Mouse (Mus musculus) thymus, postnatal 14 days (tissue): ENCODE results near the gene Zhx3.

Experiments used
- DNase-seq: peaks from one replicate; pipeline ENCODE4 v3.0.0; 2021

The Zhx3 gene

DNA sequence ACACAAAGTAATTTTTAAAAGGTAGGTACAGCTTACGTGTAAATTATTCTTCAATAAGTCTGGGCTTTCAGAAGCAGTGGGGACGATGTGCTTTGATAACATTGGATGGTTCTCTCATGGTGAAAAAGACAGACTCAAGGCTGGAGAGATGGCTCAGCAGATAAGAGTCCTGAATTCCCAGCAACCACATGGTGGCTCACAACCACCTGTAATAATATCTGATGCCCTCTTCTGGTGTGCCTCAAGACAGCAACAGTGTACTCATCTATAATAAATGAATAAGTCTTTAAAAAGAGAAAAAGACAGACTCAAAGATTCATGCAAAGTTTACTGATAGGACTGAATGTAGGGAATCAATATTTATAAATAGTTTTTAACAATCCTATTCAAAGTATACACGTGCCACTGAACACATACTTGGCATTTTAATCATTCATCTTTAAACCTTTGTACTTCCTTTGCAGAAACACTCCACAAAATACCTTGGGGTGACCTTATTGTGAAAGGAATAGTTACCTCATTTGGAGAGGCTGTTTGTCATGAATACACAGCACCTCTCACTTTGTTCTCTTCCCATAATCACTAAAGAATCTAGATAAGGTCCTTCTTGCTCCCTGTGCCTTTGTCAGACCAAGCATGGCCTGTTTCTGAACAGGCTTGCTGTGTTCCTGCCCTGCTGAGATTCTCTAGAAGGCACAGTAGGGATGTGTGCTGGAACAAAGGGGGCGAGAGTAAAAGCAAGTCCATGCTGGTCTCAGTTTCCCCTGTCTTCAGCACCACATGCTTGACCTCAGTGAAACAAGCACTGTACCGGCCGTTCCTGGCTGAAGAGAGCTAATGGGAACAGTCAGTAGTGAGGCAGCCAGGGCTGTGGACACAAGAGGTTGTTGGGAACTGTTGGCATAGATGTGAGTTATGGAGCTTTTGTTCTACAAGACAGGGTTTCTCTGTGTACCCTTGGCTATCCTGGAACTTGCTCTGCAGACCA is 146.6 kb downstream of the Zhx3 start:
- no peak for DNase-seq

GRCm38 (mm10) chr2:160724536-160724935 is 148.3 kb downstream of the Zhx3 start:
- no peak for DNase-seq

- DNase-seq: no peak
Measured at GRCm38 (mm10) chr2:160723613-160724375, 149.0 kb downstream of the Zhx3 start.

DNA sequence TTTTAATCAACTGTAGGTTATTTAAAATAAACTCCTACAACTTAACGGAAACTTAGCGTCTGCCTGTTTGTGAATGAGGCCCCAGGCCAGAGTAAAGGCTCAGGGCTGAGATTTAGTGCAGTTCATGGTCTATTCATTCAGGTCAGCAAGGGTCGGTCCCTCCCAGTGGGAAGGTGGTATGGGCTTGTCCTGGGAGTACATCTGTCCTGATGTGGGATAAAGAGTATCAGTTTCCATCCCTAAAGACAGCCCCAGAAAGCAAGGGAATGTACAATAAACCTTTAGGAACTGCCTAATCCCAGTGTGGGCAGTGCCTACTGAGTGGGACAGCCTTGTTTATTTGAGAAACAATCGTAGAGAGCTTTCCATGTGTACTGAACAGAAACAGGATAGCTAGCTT is 150.1 kb downstream of the Zhx3 start:
- no peak for DNase-seq

DNA sequence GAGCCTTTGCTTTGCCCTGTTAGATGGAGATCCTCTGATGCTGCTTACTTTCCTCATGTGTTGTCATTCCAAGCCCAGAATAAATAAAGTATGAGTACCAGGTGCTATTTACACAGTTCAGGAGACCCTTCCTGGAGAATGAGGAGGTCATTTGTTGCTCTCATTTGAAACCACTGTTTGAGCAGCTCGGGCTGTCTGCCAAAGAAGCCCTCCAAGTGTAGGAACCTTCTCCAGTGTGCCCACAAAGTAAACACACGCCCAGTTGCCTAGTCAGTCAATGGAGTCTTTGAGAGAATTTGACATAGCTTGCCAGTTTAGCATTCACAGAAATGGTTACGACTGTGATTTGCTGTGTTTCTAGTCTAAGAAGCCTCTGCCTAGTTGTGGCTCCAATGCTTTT is 154.0 kb downstream of the Zhx3 start:
- DNase-seq: no peak

GRCm38 (mm10) chr2:160717269-160717668 is 155.5 kb downstream of the Zhx3 start:
- peak; percentile 73 for DNase-seq

- DNase-seq: no peak
Measured at GRCm38 (mm10) chr2:160715463-160716030, 157.3 kb downstream of the Zhx3 start.

DNA sequence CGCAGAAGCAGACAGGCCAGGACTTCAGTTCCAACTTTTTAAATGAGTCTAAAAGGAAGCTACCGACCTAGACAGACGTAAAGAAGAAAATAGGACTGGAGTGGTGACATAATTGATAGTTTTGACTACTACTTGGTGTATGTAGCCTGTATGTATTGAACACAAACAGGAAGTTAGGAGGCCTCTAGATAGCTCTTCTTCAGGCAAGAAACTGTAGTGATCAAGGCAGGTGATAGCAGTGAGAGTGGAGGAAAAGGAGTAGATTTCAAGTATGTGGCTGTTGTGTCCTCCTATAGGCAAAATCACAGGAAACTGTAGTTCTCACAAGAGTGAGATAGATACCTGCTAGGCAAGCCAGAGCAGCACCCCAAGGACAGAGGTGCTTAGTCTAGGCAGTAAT is 165.1 kb downstream of the Zhx3 start:
- DNase-seq: no peak

GRCm38 (mm10) chr2:160702824-160703223 is 170.0 kb downstream of the Zhx3 start:
- DNase-seq: no peak

DNA sequence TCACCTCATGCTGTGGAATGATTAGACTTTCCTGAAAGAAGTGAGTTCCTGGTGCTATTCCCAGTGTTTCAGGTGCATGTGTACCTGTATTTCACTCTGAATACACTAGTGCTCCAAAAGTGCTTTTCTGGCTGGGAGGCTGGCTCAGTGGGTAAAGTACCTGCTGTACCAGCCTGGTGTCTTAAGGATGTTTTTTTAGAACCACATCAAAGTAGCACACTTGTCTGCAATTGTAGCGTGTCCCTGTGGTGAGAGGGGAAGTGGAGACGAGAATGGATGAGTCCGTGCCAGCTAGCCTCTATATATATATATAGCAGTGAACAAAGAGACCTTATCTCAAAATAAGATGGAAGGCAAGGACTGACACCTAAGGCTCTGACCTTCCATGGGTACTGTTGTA is 171.2 kb downstream of the Zhx3 start:
- peak; percentile 30 for DNase-seq

DNA sequence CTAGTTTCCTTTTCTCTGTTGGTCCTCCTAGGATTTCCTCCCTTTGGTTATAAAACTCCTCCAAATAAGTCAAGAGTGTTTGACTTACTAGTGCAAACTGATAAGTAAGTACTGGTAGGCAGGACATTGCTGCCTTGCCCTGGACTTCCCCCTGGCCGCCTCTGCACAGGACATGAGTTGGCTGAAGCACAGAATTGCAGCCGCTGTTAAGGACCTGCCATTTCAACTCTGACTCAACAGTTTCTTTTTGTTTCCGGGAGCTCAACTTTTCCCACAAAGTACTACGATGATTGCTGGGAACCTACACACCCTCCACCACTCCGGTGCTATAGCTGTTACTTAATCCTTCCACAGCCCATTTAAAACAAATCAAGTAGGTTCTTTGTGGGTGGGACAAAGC is 172.5 kb downstream of the Zhx3 start:
- DNase-seq: no peak
